ENCODE assay signal across 8 mouse cellular contexts in genomic region chrX:70330202-70330843, GRCm38 (mm10). TPM values are rescaled to one million over a fixed set of nuclear protein-coding genes. Genes with fewer than 3 reads are reported as not detected.
A peak's percentile ranks its signal among the peaks of the same experiment; 100 is the strongest.
DNase-seq lines count a peak whose midpoint lies in the region; ATAC-seq lines count a peak whose summit lies in the region.

No protein-coding gene starts in this region.

- peak; percentile 88 for ATAC-seq in forebrain, embryonic 13.5 days
- ATAC-seq in hindbrain, embryonic 11.5 days (ENCODE audit: low FRiP score) = peak; percentile 81

- H3K27me3 ChIP-seq in forebrain, embryonic 13.5 days = no peaks in the 10 kb centered on the region
- no peaks in the 10 kb centered on the region for H3K27me3 ChIP-seq in hindbrain, embryonic 11.5 days (ENCODE audit: control insufficient read depth, insufficient read depth, low read length)
- H3K27me3 ChIP-seq in midbrain, embryonic 10.5 days (ENCODE audit: low read depth, poor library complexity, severe bottlenecking) = no peaks in the 10 kb centered on the region

- H3K36me3 ChIP-seq in forebrain, embryonic 13.5 days (ENCODE audit: poor library complexity, severe bottlenecking) = no peaks in the 10 kb centered on the region
- H3K36me3 ChIP-seq in hindbrain, embryonic 11.5 days (ENCODE audit: control insufficient read depth, insufficient read depth, low read length) = no peaks in the 10 kb centered on the region
- H3K36me3 ChIP-seq in midbrain, embryonic 10.5 days = no peaks in the 10 kb centered on the region

- H3K27ac ChIP-seq in forebrain, embryonic 13.5 days = no peak overlapping the region
- H3K27ac ChIP-seq in hindbrain, embryonic 11.5 days (ENCODE audit: low read depth, low read length) = no peak overlapping the region
- H3K27ac ChIP-seq in midbrain, embryonic 10.5 days (replicated peaks) = no peak overlapping the region

- H3K4me2 ChIP-seq in forebrain, embryonic 13.5 days = no peak overlapping the region
- no peak overlapping the region for H3K4me2 ChIP-seq in hindbrain, embryonic 11.5 days (replicated peaks; ENCODE audit: low read depth, low read length)

- no peak overlapping the region for H3K4me3 ChIP-seq in forebrain, embryonic 13.5 days
- H3K4me3 ChIP-seq in hindbrain, embryonic 11.5 days (ENCODE audit: low read depth, low read length) = no peak overlapping the region
- no peak overlapping the region for H3K4me3 ChIP-seq in midbrain, embryonic 10.5 days

- WGBS in forebrain, embryonic 13.5 days = 20% methylated on average over 6 of the region's 6 CpGs
- 22% methylated on average over 6 of the region's 6 CpGs for WGBS in hindbrain, embryonic 11.5 days
- WGBS in midbrain, embryonic 10.5 days = 29% methylated on average over 6 of the region's 6 CpGs

- peaks cover 3% of the 10 kb centered on the region for H3K4me1 ChIP-seq in forebrain, embryonic 13.5 days
- no peaks in the 10 kb centered on the region for H3K4me1 ChIP-seq in hindbrain, embryonic 11.5 days (replicated peaks; ENCODE audit: control insufficient read depth, insufficient read depth, low read length)
- H3K4me1 ChIP-seq in midbrain, embryonic 10.5 days = no peaks in the 10 kb centered on the region

- no peak overlapping the region for H3K9ac ChIP-seq in forebrain, embryonic 13.5 days
- no peak overlapping the region for H3K9ac ChIP-seq in hindbrain, embryonic 11.5 days (ENCODE audit: low read depth, low read length)

- peak; percentile 47 for DNase-seq in layer of hippocampus, adult 11-12 months (ENCODE audit: low spot score)
- DNase-seq in layer of hippocampus, adult 9-10 months (ENCODE audit: low spot score) = no peak
- DNase-seq in c-Kit-positive CD71-positive TER-119-negative erythroid progenitor cells, embryonic 14.5 days (ENCODE audit: low read depth) = peak; percentile 6
- peak; percentile 67 for DNase-seq in hindbrain, embryonic 11.5 days (ENCODE audit: low spot score)
- peak; percentile 27 for DNase-seq in left cerebral cortex, adult 11 months (ENCODE audit: low spot score)
- peak; percentile 38 for DNase-seq in midbrain, embryonic 10.5 days (ENCODE audit: low spot score)
- peak; percentile 72 for DNase-seq in right cerebral cortex, postnatal 4 days

- H3K9me3 ChIP-seq in forebrain, embryonic 13.5 days (replicated peaks) = no peaks in the 10 kb centered on the region
- H3K9me3 ChIP-seq in hindbrain, embryonic 11.5 days (ENCODE audit: control insufficient read depth, low read length) = no peaks in the 10 kb centered on the region
- H3K9me3 ChIP-seq in midbrain, embryonic 10.5 days (replicated peaks) = no peaks in the 10 kb centered on the region

RNA-seq across cellular contexts. Expression of gene Ids, which starts 34.6 kb away (rescaled TPM):
- polyA plus RNA-seq in forebrain, embryonic 13.5 days (2015; fragmentation: Nextera tagmentation; extraction: Ambion mirVana) = 10.1 and 10.3 TPM in 2 replicates
- 4.0 and 5.0 TPM in 2 replicates for polyA plus RNA-seq in hindbrain, embryonic 11.5 days (2014; fragmentation: Nextera tagmentation; extraction: Ambion mirVana)
- polyA plus RNA-seq in midbrain, embryonic 10.5 days (2016; fragmentation: Nextera tagmentation; extraction: Ambion mirVana) = 1.5 and 2.4 TPM in 2 replicates

RNA-seq across cellular contexts. Expression of gene 1110012L19Rik, which starts 55.4 kb away (rescaled TPM):
- polyA plus RNA-seq in forebrain, embryonic 13.5 days (2015; fragmentation: Nextera tagmentation; extraction: Ambion mirVana) = 33.2 and 35.5 TPM in 2 replicates
- polyA plus RNA-seq in hindbrain, embryonic 11.5 days (2014; fragmentation: Nextera tagmentation; extraction: Ambion mirVana) = 30.4 TPM in 2 replicates
- 24.9 and 29.8 TPM in 2 replicates for polyA plus RNA-seq in midbrain, embryonic 10.5 days (2016; fragmentation: Nextera tagmentation; extraction: Ambion mirVana)
